Mouse (Mus musculus) layer of hippocampus, postnatal 36 days (tissue): ENCODE measurements around the gene Pnpla2. TPM values are rescaled to one million over a fixed set of nuclear protein-coding genes. Genes with fewer than 3 reads are reported as not detected.
"Not testable (repeated sequence)": the region's sequence is repeated elsewhere in the genome, so short reads cannot be mapped to it uniquely, and the experiment has no call there.

ENCODE experiments used
- DNase-seq, 2 experiments: peaks; one replicate each; pipeline ENCODE4 v3.0.0; 2022
- total RNA-seq, 2 experiments: library from RNA; stranded (reverse); gene quantifications; 2 replicates each; pipeline ENCODE4 v1.2.3; 2021

Pnpla2 gene
- total RNA-seq, 2 experiments from 2014 or later = 17.7 to 27.0 TPM

- no peak for DNase-seq
Observed at GRCm38 (mm10) chr7:141431434-141432185, 23.4 kb upstream of the Pnpla2 start.

DNA sequence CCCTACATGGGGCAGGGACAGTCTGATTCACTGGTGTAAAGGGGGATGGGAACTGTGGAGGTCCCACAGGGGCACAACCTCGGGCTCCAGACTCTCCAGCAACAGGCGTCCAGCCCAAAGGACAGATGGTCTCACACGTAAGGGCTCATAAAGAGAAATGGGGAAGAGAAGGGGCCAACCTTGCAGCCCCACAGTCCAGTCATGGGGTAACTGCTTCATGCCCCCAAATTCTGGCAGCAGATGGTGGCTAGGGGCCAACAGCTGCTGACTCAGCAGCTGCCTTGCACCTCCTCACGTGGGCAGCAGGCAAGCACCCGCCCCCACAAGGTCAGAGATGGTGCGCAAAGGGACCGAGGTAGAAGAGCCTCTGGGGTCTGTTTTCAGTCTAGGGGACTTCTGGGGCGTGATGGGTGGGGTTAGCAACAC lies 22.8 kb upstream of the Pnpla2 start:
- DNase-seq = no peak

GRCm38 (mm10) chr7:141432741-141433516 lies 22.1 kb upstream of the Pnpla2 start:
- DNase-seq = peak in 1 of 2 experiments; percentile 27

- DNase-seq = no peak
Observed at GRCm38 (mm10) chr7:141433517-141434400, 21.2 kb upstream of the Pnpla2 start.

- peak; percentile 70 to 74 for DNase-seq
Observed at GRCm38 (mm10) chr7:141434464-141434863, 20.5 kb upstream of the Pnpla2 start.

- peak; percentile 49 to 60 for DNase-seq
Observed at GRCm38 (mm10) chr7:141435129-141435855, 19.7 kb upstream of the Pnpla2 start.

DNA sequence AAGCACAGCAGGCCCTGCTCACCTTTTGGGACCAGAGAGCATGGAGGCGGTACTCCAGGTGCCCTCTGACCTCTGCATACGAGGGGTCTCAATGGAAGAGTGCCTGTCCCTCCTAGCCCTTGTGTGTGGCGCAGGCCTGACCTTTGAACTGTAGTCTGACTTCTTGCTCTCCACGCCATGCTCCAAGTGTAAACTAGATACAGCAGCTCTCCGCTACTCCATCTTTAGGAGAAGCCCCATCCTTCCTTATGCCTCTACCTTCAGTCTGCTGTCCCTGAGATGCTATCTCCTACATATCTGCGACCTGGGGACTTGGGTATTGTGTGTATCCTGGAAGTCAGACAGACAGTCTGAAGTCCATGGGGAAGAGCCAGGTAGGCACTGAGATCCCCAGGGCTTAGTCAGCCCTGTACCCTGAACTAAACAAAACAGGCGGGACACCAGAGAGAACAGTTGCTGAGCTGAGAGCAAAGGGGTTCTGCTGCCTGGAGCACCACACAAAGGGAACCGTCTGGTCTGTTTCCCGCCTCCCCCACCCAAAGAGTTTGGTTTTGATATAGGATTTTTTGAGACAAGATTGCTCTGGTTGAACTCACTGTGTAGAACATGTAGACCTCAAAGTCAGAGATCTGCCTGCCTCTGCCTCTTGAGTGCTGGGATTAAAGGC lies 19.0 kb upstream of the Pnpla2 start:
- DNase-seq = peak in 1 of 2 experiments; percentile 17

GRCm38 (mm10) chr7:141436523-141436892 lies 18.5 kb upstream of the Pnpla2 start:
- DNase-seq = no peak

GRCm38 (mm10) chr7:141437178-141438120 lies 17.5 kb upstream of the Pnpla2 start, which contains the start of gene Slc25a22:
Gene Slc25a22 (minus strand): TSS chr7:141437892.
- DNase-seq = peak; percentile 82 to 83

DNA sequence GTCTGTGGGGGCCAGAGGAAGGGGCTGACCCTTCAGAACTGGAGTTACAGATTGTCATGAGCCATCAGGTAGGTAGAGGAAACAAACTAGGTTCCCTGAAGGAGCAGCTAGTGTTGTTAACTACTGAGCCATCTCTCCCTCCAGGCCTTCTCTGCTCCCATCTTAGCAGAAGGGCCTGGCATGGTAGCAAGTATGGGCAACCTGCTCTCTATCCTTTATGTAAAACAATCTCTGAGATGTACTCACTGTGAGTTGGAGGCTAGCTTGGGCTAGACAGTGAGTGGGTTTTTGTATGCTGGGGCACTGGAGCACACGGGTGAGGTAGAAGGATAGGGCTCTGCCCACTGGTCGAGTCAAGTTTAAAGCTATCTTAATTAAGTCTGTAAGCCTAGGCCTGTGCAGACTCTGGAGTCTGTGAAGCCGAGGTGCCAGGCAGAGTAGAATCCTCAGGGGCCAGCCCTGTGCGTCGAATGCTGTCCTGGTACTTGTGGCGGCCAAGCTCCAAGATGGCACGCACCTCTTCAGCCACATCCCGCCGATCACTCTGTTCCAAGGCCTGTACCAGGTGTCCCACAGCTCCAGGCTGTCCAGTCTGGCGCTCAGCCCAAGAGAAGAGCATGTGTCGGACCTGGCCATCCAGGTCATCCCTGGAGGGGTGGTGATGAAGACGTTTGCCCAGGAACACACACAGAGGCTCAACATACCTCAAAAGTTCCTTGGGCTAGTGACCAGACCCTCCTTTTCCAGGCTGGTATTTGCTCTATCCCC lies 16.6 kb upstream of the Pnpla2 start:
- DNase-seq = peak in 1 of 2 experiments; percentile 4

DNA sequence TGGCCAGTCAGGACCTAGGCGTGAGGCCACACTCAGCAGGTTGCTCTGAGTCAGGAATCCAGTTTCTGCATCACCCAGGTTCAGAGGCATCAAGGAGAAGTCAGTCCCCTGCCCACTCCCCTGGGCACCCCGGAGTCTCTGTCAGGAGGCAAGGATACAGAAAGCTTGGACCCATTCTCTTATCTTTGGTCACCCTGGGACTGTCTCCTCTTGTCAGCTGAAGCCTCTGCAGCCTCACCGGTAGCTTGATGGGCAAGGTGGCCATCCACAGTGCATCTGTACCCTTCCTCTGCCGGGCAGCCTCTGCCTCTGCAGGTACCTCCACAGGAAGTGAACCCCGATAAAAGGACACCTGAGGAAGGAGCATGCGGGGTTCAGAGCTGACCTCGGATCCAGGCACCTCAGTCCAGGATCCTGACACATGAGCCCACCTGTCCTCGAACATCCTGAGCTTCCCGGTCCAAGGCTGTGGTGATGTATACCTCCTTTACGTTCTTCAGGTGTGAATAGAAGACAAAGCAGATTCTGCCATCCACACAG lies 15.8 kb upstream of the Pnpla2 start:
- DNase-seq = peak in 1 of 2 experiments; percentile 3

DNA sequence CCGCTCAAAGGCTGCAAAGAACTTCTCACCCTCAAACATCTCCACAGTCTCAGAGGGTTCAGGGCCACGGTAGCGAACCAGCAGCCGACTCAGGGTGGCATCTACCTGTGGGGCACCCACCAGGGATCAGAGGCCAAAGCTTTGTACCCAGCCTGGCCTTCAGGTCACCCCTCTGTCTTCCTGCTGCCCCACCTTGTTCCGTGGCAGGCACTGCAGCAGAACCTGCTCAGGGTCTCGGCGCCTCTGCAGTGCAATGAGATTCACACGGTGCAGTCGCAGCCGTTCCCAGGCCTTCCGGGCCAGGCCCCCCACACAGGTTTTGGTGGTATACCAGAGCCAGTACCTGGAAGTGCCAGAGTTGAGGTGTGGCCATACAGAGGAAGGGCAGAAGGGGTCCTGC lies 15.2 kb upstream of the Pnpla2 start:
- peak in 1 of 2 experiments; percentile 5 for DNase-seq

DNA sequence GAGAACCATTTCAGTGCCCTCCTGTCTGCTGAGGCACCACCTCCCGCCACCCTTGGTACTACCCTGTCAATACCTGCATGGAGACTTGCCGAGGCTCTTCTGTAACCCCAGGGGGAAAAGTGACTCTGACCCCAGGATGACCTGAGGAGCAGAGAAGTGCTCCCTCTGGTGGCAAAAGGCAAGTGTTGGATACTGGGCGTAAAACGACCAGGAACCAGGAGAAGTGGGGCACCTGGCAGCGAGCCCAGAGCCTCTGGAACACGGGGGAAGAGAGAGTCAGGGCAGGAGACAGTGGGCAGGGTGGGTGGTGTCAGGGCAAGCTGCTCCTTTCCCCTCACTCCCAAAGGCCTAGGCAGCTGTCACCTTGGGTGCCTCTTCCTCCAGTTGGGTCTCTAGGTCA lies 14.4 kb upstream of the Pnpla2 start:
- peak in 1 of 2 experiments; percentile 42 for DNase-seq

GRCm38 (mm10) chr7:141441460-141441859 lies 13.5 kb upstream of the Pnpla2 start:
- DNase-seq = no peak

GRCm38 (mm10) chr7:141442199-141442598 lies 12.8 kb upstream of the Pnpla2 start:
- DNase-seq = no peak

DNA sequence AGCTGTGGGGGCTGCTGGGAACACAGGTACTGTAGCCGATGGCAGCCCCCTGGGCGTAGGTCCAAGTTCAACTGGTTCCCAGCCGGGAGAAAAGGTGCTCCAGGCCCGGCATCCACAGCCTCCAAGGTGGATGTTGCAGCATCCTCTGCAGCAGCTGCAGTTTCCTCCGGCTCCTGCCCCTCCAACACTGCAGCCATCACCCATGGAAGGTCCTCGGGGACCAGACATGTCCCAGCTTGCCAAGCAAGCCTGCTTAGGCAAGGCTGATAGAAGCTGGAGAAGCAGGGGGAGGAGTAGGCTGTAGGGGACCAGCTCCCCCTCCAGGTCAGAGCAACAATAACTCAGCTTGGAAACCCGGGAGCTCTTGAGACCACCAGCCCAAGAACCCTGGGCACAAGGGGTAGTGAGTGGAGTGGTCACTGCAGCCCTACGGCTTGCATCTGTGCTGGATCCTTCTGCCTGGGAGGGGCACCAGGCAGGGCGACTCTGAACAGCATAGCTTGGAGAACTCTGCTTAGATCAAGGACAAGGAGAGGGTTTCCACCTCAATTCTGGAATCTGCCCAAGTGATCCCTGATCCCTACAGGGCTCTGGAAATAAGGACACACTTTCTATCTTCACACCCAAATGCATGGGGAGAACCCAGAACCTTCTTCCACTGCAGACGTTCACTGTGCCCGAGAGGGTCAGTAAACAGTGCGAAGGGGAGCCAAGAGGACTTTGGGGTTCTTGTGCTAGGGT lies 11.7 kb upstream of the Pnpla2 start:
- DNase-seq = no peak

DNA sequence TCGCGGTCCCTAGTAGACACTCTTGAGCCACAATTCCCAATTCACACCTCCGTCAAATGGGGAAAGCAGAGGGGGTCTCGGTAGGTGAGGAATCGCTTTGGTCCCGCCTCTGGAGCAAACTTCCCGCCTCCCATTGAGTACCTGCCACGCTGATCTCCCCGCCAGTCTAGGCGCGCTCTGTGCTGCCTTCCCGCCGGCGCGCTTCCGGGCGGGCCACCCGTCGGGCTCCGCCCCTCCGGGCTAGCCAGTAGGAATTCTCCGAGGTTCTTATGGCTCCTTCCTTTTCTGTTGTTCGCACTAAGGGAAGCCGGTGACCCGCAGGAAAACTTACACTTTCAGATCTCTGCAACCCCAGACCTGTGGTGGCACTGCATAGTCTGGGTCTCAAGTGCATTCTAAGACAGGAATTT lies 11.2 kb upstream of the Pnpla2 start, which contains the start of gene Pidd1:
Gene Pidd1 (minus strand): TSS at position 198 of the 410 bp plus-strand sequence.
- DNase-seq = no peak

- DNase-seq = not testable (repeated sequence)
Observed at GRCm38 (mm10) chr7:141446374-141446773, 8.6 kb upstream of the Pnpla2 start.
